Mouse (Mus musculus) MEL (cell line): ENCODE data around the gene Il9r. TPM values are rescaled to one million over a fixed set of nuclear protein-coding genes. Genes with fewer than 3 reads are reported as not detected.
A peak's percentile ranks its signal among the peaks of the same experiment; 100 is the strongest.

Source experiments
- DNase-seq: peaks from one replicate; pipeline ENCODE4 v3.0.0; 2011; ENCODE audit warnings: low read depth, low spot score
- H3K27ac ChIP-seq: 2 replicates; pipeline ENCODE4 v1.5.1; 2012; ENCODE audit warnings: low read depth, mild to moderate bottlenecking, control low read depth, low read length, moderate library complexity; ENCODE audit not compliant: control insufficient read depth
- H3K27me3 ChIP-seq, 2 experiments: fragments of 150-350 bp in 1 of 2; sonication (generic) in 1 of 2; 2 replicates each; pipeline ENCODE4 v1.6.1; 2012; ENCODE audit warnings: low read length in 2 of 2, mild to moderate bottlenecking in 2 of 2, improper control_type of control experiment in 1 of 2, moderate library complexity in 1 of 2; ENCODE audit not compliant: insufficient read depth in 2 of 2, control insufficient read depth in 1 of 2
- H3K36me3 ChIP-seq, 2 experiments: 2 replicates each; pipeline ENCODE4 v1.6.1; 2012 to 2014; ENCODE audit warnings: low read length in 2 of 2, improper control_type of control experiment in 1 of 2, inconsistent platforms in 1 of 2, mild to moderate bottlenecking in 1 of 2; ENCODE audit not compliant: insufficient read depth in 2 of 2, control insufficient read depth in 1 of 2
- H3K4me1 ChIP-seq, 2 experiments: fragments of 150-350 bp in 1 of 2; sonication (generic) in 1 of 2; 2 replicates each; pipeline ENCODE4 v1.6.1; 2012; ENCODE audit warnings: low read length in 2 of 2, improper control_type of control experiment in 1 of 2, mild to moderate bottlenecking in 1 of 2; ENCODE audit not compliant: insufficient read depth in 2 of 2, control insufficient read depth in 1 of 2
- H3K4me3 ChIP-seq, 2 experiments: fragments of 150-350 bp in 1 of 2; sonication (generic) in 1 of 2; 2 replicates each; pipeline ENCODE4 v1.5.1; 2012; ENCODE audit warnings: low read depth in 2 of 2, low read length in 2 of 2, mild to moderate bottlenecking in 2 of 2, moderate library complexity in 2 of 2, control low read depth in 1 of 2, improper control_type of control experiment in 1 of 2; ENCODE audit not compliant: control insufficient read depth in 1 of 2, insufficient read depth in 1 of 2
- H3K79me2 ChIP-seq: 2 replicates; pipeline ENCODE4 v1.6.1; 2012; ENCODE audit warnings: mild to moderate bottlenecking, low read length, moderate library complexity; ENCODE audit not compliant: control insufficient read depth, poor library complexity, insufficient read depth
- H3K9ac ChIP-seq: 2 replicates; pipeline ENCODE4 v1.6.1; 2012; ENCODE audit warnings: low read depth, mild to moderate bottlenecking, control low read depth, low read length, moderate library complexity; ENCODE audit not compliant: control insufficient read depth, poor library complexity, severe bottlenecking
- H3K9me3 ChIP-seq: fragments of 150-350 bp; sonication (generic); replicated peaks from 2 replicates; pipeline ENCODE4 v1.6.1; 2012; ENCODE audit warnings: mild to moderate bottlenecking, low read length, improper control_type of control experiment, moderate library complexity; ENCODE audit not compliant: insufficient read depth
- BHLHE40 ChIP-seq: IDR thresholded peaks from 2 replicates; pipeline ENCODE4 v1.6.1; 2012; ENCODE audit warnings: low read depth, mild to moderate bottlenecking, inconsistent platforms, low read length, improper control_type of control experiment, borderline replicate concordance
- CHD1 ChIP-seq: IDR thresholded peaks from 2 replicates; pipeline ENCODE4 v1.6.1; 2012; ENCODE audit warnings: low read depth, mild to moderate bottlenecking, inconsistent platforms, low read length, improper control_type of control experiment
- CHD2 ChIP-seq: IDR thresholded peaks from 2 replicates; pipeline ENCODE4 v1.6.1; 2011; ENCODE audit warnings: low read length, improper control_type of control experiment
- E2F4 ChIP-seq: IDR thresholded peaks from 2 replicates; pipeline ENCODE4 v1.6.1; 2011; ENCODE audit warnings: low read depth, low read length, improper control_type of control experiment, borderline replicate concordance
- ELF1 ChIP-seq: IDR thresholded peaks from 2 replicates; pipeline ENCODE4 v1.6.1; 2014; ENCODE audit warnings: low read depth, mild to moderate bottlenecking, inconsistent platforms, low read length, improper control_type of control experiment, moderate library complexity
- EP300 ChIP-seq, 2 experiments: IDR thresholded peaks; 2 replicates each; pipeline ENCODE4 v1.6.1; 2011; ENCODE audit warnings: improper control_type of control experiment in 2 of 2, low read length in 2 of 2, low read depth in 1 of 2, mild to moderate bottlenecking in 1 of 2
- GABPA ChIP-seq: IDR thresholded peaks from 2 replicates; pipeline ENCODE4 v1.6.1; 2012; ENCODE audit warnings: low read depth, mild to moderate bottlenecking, inconsistent platforms, low read length, improper control_type of control experiment, moderate library complexity
- HCFC1 ChIP-seq: IDR thresholded peaks from 2 replicates; pipeline ENCODE4 v1.6.1; 2012; ENCODE audit warnings: low read depth, mild to moderate bottlenecking, inconsistent platforms, low read length, improper control_type of control experiment, moderate library complexity
- JUND ChIP-seq: IDR thresholded peaks from 2 replicates; pipeline ENCODE4 v1.6.1; 2011; ENCODE audit warnings: low read depth, mild to moderate bottlenecking, improper control_type of control experiment, low read length
- KAT2A ChIP-seq: conservative IDR thresholded peaks from 2 replicates; pipeline ENCODE4 v1.6.1; 2012; ENCODE audit warnings: low read depth, low read length, improper control_type of control experiment, inconsistent platforms
- MAFK ChIP-seq: IDR thresholded peaks from 2 replicates; pipeline ENCODE4 v1.6.1; 2011; ENCODE audit warnings: low read depth, mild to moderate bottlenecking, low read length, improper control_type of control experiment, borderline replicate concordance
- MAX ChIP-seq: IDR thresholded peaks from 2 replicates; pipeline ENCODE4 v1.6.1; 2011; ENCODE audit warnings: low read length, improper control_type of control experiment
- MAZ ChIP-seq: IDR thresholded peaks from 2 replicates; pipeline ENCODE4 v1.6.1; 2012; ENCODE audit warnings: low read depth, mild to moderate bottlenecking, inconsistent platforms, low read length, improper control_type of control experiment
- MXI1 ChIP-seq: IDR thresholded peaks from 2 replicates; pipeline ENCODE4 v1.6.1; 2011; ENCODE audit warnings: mild to moderate bottlenecking, low read depth, low read length, improper control_type of control experiment
- MYB ChIP-seq: IDR thresholded peaks from 2 replicates; pipeline ENCODE4 v1.6.1; 2011; ENCODE audit warnings: mild to moderate bottlenecking, low read depth, low read length, improper control_type of control experiment
- NELFE ChIP-seq: IDR thresholded peaks from 2 replicates; pipeline ENCODE4 v1.6.1; 2011; ENCODE audit warnings: low read depth, low read length, improper control_type of control experiment
- NRF1 ChIP-seq: IDR thresholded peaks from 2 replicates; pipeline ENCODE4 v1.6.1; 2014; ENCODE audit warnings: low read depth, mild to moderate bottlenecking, inconsistent platforms, low read length, improper control_type of control experiment, moderate library complexity; ENCODE audit not compliant: poor library complexity, insufficient read depth, severe bottlenecking
- POLR2AphosphoS2 ChIP-seq: IDR thresholded peaks from 2 replicates; pipeline ENCODE4 v1.6.1; 2011; ENCODE audit warnings: low read length, improper control_type of control experiment
- POLR2AphosphoS5 ChIP-seq: IDR thresholded peaks from 2 replicates; pipeline ENCODE4 v1.6.1; 2012; ENCODE audit warnings: low read depth, borderline replicate concordance, mild to moderate bottlenecking, inconsistent platforms, low read length, moderate library complexity, mixed read lengths
- RAD21 ChIP-seq: IDR thresholded peaks from 2 replicates; pipeline ENCODE4 v1.6.1; 2011; ENCODE audit warnings: mild to moderate bottlenecking, low read depth, low read length, improper control_type of control experiment
- RCOR1 ChIP-seq: IDR thresholded peaks from 2 replicates; pipeline ENCODE4 v1.6.1; 2012; ENCODE audit warnings: low read depth, mild to moderate bottlenecking, inconsistent platforms, low read length, improper control_type of control experiment
- SIN3A ChIP-seq: IDR thresholded peaks from 2 replicates; pipeline ENCODE4 v1.6.1; 2012; ENCODE audit warnings: low read length, improper control_type of control experiment, inconsistent platforms
- SMC3 ChIP-seq: IDR thresholded peaks from 2 replicates; pipeline ENCODE4 v1.6.1; 2011; ENCODE audit warnings: low read depth, low read length, improper control_type of control experiment
- TAL1 ChIP-seq: IDR thresholded peaks from 2 replicates; pipeline ENCODE4 v1.6.1; 2012; ENCODE audit warnings: mild to moderate bottlenecking, inconsistent platforms, low read length, moderate library complexity, mixed read lengths
- TBP ChIP-seq: IDR thresholded peaks from 2 replicates; pipeline ENCODE4 v1.8.0; 2011; ENCODE audit warnings: low read depth, low read length, improper control_type of control experiment
- TCF12 ChIP-seq: IDR thresholded peaks from 2 replicates; pipeline ENCODE4 v1.6.1; 2014; ENCODE audit warnings: low read depth, mild to moderate bottlenecking, inconsistent platforms, low read length, improper control_type of control experiment, moderate library complexity
- UBTF ChIP-seq: IDR thresholded peaks from 2 replicates; pipeline ENCODE4 v1.6.1; 2012; ENCODE audit warnings: low read depth, mild to moderate bottlenecking, inconsistent platforms, low read length, improper control_type of control experiment, moderate library complexity, borderline replicate concordance; ENCODE audit not compliant: insufficient read depth
- USF1 ChIP-seq: IDR thresholded peaks from 2 replicates; pipeline ENCODE4 v1.6.1; 2014; ENCODE audit warnings: low read depth, mild to moderate bottlenecking, inconsistent platforms, low read length, improper control_type of control experiment, moderate library complexity
- ZC3H11A ChIP-seq: IDR thresholded peaks from 2 replicates; pipeline ENCODE4 v1.6.1; 2012; ENCODE audit warnings: low read depth, mild to moderate bottlenecking, inconsistent platforms, low read length, improper control_type of control experiment
- ZKSCAN1 ChIP-seq: IDR thresholded peaks from 2 replicates; pipeline ENCODE4 v1.6.1; 2012; ENCODE audit warnings: low read depth, mild to moderate bottlenecking, inconsistent platforms, low read length, improper control_type of control experiment, moderate library complexity
- ZMIZ1 ChIP-seq: IDR thresholded peaks from 2 replicates; pipeline ENCODE4 v1.6.1; 2012; ENCODE audit warnings: low read depth, mild to moderate bottlenecking, inconsistent platforms, low read length, improper control_type of control experiment, moderate library complexity
- ZNF384 ChIP-seq: IDR thresholded peaks from 2 replicates; pipeline ENCODE4 v1.6.1; 2012; ENCODE audit warnings: low read depth, mild to moderate bottlenecking, inconsistent platforms, low read length, improper control_type of control experiment
- polyA plus RNA-seq, 2 experiments: library from polyadenylated mRNA; stranded (reverse) in 1 of 2; unstranded in 1 of 2; fragments of >175 nt in 1 of 2; fragments of >200 nt in 1 of 2; gene quantifications; 2 replicates each; pipeline versions ENCODE4 v1.2.1 to v1.2.4; 2012; ENCODE audit warnings: low replicate concordance in 2 of 2, low read depth in 1 of 2; ENCODE audit not compliant: insufficient read length in 2 of 2, insufficient read depth in 1 of 2, missing spikeins in 1 of 2
- total RNA-seq: library from RNA; depleted of rRNA; stranded (reverse); fragments of 300-350 nt; gene quantifications from 2 replicates; pipeline ENCODE4 v1.2.3, GENCODE M21; 2012

Il9r gene
- total and polyA plus RNA-seq, 3 experiments, result 56.9 to 83.8 TPM; not detected in 1

GRCm38 (mm10) chr11:32196727-32197126 is 3.4 kb downstream of the Il9r start (continued):
- TF ChIP-seq POLR2AphosphoS2 (0 out of 2 replicates have a peak, but pooled peaks have one; percentile 12), SIN3A (no peak; the same call in 1 of the 2 replicates), KAT2A (no peak), MAZ (no peak), UBTF (no peak), MXI1 (no peak), MYB (no peak), EP300 (IDR thresholded peaks at IDR 0.05; ENCODE audit: low read depth in 1 of 2, low read length in 2 of 2) (peak in 1 of 2 experiments; percentile 31; a peak in 1 of 4 replicates), USF1 (no peak), ELF1 (no peak), NELFE (0 out of 2 replicates have a peak, but pooled peaks have one; percentile 2), TBP (no peak), ZNF384 (no peak), CHD2 (no peak), RCOR1 (no peak), RAD21 (no peak), TCF12 (0 out of 2 replicates have a peak, but pooled peaks have one; percentile 12)

GRCm38 (mm10) chr11:32195867-32196540 is 4.1 kb downstream of the Il9r start:
- no peaks in the 10 kb centered on the region for H3K9me3 ChIP-seq
- H3K4me3 ChIP-seq, result peak overlapping the region; percentile 31 to 39
- peaks cover 0 to 26% of the 10 kb centered on the region in 2 experiments; a peak in 3 of 4 replicates for H3K36me3 ChIP-seq
- peak overlapping the region; percentile 70 for H3K9ac ChIP-seq
- DNase-seq, result peak; percentile 91
- no peaks in the 10 kb centered on the region for H3K27me3 ChIP-seq
- peak overlapping the region; percentile 94 for H3K27ac ChIP-seq
- H3K4me1 ChIP-seq, result peaks cover 25 to 33% of the 10 kb centered on the region in 2 experiments
- H3K79me2 ChIP-seq, result peaks cover 24% of the 10 kb centered on the region
- TF ChIP-seq HCFC1 (peak; percentile 55), MAX (peak; percentile 92), ELF1 (peak; percentile 70), SMC3 (no peak), E2F4 (no peak), RCOR1 (peak; percentile 81), ZKSCAN1 (0 out of 2 replicates have a peak, but pooled peaks have one; percentile 16), MAZ (0 out of 2 replicates have a peak, but pooled peaks have one; percentile 76), GABPA (no peak), BHLHE40 (peak; percentile 55), JUND (no peak), RAD21 (no peak), USF1 (peak; percentile 38; the same call in 1 of the 2 replicates), ZC3H11A (no peak), NELFE (peak; percentile 49; the same call in 1 of the 2 replicates), TAL1 (peak; percentile 68), MAFK (no peak; the same call in 1 of the 2 replicates), TBP (peak; percentile 77), NRF1 (no peak), ZMIZ1 (no peak), MYB (no peak), POLR2AphosphoS5 (no peak), POLR2AphosphoS2 (peak; percentile 59; the same call in 1 of the 2 replicates), MXI1 (peak; percentile 91), CHD2 (no peak), CHD1 (0 out of 2 replicates have a peak, but pooled peaks have one; percentile 65), TCF12 (peak; percentile 89)
